Mouse (Mus musculus) spleen, postnatal 4 days (tissue): Measurements from ENCODE around the gene Ackr2.

Experiments
- DNase-seq, 2 experiments: peaks; one replicate each; pipeline ENCODE4 v3.0.0; 2022; ENCODE audit warnings: low spot score in 2 of 2

The Ackr2 gene

GRCm38 (mm10) chr9:121891301-121891700 is 6.9 kb upstream of the Ackr2 start:
- peak; percentile 9 to 36 for DNase-seq

- DNase-seq: peak; percentile 10 to 57
Measured at GRCm38 (mm10) chr9:121892057-121892687, 6.0 kb upstream of the Ackr2 start.

- DNase-seq: peak in 1 of 2 experiments; percentile 49
Measured at GRCm38 (mm10) chr9:121894447-121894846, 3.7 kb upstream of the Ackr2 start.

- peak in 1 of 2 experiments; percentile 59 for DNase-seq
Measured at GRCm38 (mm10) chr9:121895392-121895993, 2.7 kb upstream of the Ackr2 start.

- peak; percentile 13 to 51 for DNase-seq
Measured at GRCm38 (mm10) chr9:121896820-121897219, 1.3 kb upstream of the Ackr2 start.

GRCm38 (mm10) chr9:121899306-121899705 is 1.2 kb downstream of the Ackr2 start:
- peak; percentile 9 to 53 for DNase-seq

GRCm38 (mm10) chr9:121900282-121900855 is 2.2 kb downstream of the Ackr2 start:
- DNase-seq: peak; percentile 11 to 59

GRCm38 (mm10) chr9:121901710-121902700 is 3.9 kb downstream of the Ackr2 start:
- peak; percentile 11 to 56 for DNase-seq

- DNase-seq: peak in 1 of 2 experiments; percentile 65
Measured at GRCm38 (mm10) chr9:121903476-121904305, 5.5 kb downstream of the Ackr2 start.

GRCm38 (mm10) chr9:121904319-121904718 is 6.2 kb downstream of the Ackr2 start:
- DNase-seq: peak in 1 of 2 experiments; percentile 55

- DNase-seq: peak in 1 of 2 experiments; percentile 51
Measured at GRCm38 (mm10) chr9:121904946-121905345, 6.8 kb downstream of the Ackr2 start.

- DNase-seq: peak in 1 of 2 experiments; percentile 54
Measured at GRCm38 (mm10) chr9:121905556-121906185, 7.5 kb downstream of the Ackr2 start.

GRCm38 (mm10) chr9:121906456-121906855 is 8.3 kb downstream of the Ackr2 start:
- peak in 1 of 2 experiments; percentile 58 for DNase-seq

GRCm38 (mm10) chr9:121907356-121908070 is 9.4 kb downstream of the Ackr2 start:
- DNase-seq: peak in 1 of 2 experiments; percentile 53

- DNase-seq: peak in 1 of 2 experiments; percentile 58
Measured at GRCm38 (mm10) chr9:121908321-121908720, 10.2 kb downstream of the Ackr2 start.

GRCm38 (mm10) chr9:121909635-121910034 is 11.5 kb downstream of the Ackr2 start:
- DNase-seq: no peak

GRCm38 (mm10) chr9:121911196-121911595 is 13.0 kb downstream of the Ackr2 start:
- DNase-seq: no peak

GRCm38 (mm10) chr9:121912786-121913185 is 14.6 kb downstream of the Ackr2 start:
- no peak for DNase-seq

GRCm38 (mm10) chr9:121914226-121914757 is 16.1 kb downstream of the Ackr2 start:
- no peak for DNase-seq
